Mouse (Mus musculus) layer of hippocampus, adult 9-11 months (tissue): ENCODE measurements at regions not wholly inside any gene's neighbourhood (a gene's known extent, or its start where the extent isn't known, plus 50 kb on each side); places are given as distances from the start of the nearest gene placed in this dataset.

Experiments used
- DNase-seq: peaks from one replicate; pipeline ENCODE4 v3.0.0; 2022

GRCm38 (mm10) chr5:42767688-42768087 lies 465.3 kb upstream of the Cpeb2 start:
- DNase-seq, result no peak

DNA sequence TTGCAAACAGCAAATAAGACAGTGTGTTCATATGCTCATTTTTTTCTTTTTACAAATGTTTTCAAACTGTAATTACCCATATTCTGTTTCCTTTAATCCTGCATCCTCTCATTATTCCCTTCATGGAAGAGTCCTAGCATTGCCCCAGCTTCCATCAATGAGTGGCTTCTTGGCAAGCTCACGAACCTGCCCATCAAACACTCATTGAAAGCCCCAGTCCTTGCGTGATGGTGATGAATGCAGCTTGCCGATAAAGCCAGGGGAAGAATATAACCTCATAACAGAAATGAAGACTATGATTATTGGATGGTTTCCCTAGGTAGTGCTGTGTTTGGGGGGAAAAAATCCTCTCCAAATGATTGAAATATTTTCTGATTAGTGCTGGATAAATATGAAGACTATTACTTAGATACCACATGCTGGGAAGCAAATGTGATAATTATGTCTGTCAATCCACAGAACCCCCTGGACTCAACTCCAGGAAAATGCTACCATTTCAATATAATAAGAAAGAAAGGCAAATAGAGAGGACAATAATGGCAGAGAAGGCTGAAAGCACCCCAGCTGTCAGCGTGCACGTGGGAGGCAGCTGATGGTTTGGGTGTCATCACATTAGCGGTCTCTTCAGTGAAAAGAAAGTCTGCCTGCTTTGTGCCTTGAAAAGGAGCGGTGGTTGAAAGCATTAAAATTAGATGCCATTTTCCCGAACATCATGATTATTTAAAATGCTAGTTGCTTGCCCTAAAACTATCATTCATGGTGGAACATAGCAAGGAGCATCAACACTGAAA lies 455.7 kb upstream of the Cpeb2 start:
- DNase-seq, result peak; percentile 18

GRCm38 (mm10) chr5:42805958-42806357 lies 427.0 kb upstream of the Cpeb2 start:
- DNase-seq, result peak; percentile 12
